In the genomic region with DNA sequence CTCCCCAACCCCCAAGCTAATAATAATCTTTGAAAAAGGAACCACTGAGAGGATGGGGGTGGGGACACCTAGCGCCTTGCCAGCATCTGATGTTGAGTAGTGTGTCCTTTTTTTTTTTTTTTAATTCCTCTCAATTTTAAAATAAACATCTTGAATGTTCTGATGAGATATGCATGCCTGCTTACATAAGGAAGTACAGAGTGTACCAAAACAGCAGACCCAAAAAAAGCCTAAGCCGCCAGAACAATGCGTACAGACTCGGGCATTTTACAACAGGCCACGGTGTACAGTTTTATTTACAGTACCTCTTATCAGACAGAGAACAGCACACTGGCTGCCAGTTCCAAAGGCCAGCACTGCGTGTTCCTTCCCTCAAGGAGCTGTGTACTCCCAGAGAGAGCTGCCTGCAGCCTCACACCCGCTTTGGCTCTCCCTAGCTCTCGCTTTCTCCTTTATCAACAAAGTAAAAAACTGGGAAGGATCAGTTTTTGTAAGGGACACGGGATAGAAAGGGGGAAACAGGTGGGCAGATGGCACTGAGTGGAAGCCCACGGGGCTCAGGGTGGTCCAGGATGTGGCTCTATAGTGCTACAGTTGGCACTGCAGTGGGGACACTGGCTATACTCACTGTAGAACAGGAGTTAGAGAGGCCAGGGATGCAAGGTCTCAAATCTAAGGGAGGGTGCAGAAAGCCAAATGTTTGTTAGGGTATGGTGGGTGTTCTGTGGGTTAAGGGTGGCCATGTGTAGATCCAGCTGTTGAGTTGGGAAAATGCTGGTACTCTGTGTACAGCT, we compare ENCODE assay signal across 8 mouse cellular contexts.
A peak's percentile ranks its signal among the peaks of the same experiment; 100 is the strongest.
DNase-seq lines count a peak whose midpoint lies in the region; ATAC-seq and TF ChIP-seq lines count a peak whose summit lies in the region.

No protein-coding gene starts in this region.

- no peaks in the 10 kb centered on the region for H3K27me3 ChIP-seq in cerebellum, adult 2 months (ENCODE audit: control insufficient read depth, insufficient read depth, low read length)
- no peaks in the 10 kb centered on the region for H3K27me3 ChIP-seq in stomach, embryonic 14.5 days (ENCODE audit: control insufficient read depth, insufficient read depth, low read length)

- WGBS in cerebellum, adult 2 months, result 65% methylated on average over 10 of the region's 10 CpGs
- WGBS in stomach, embryonic 14.5 days, result 37% methylated on average over 10 of the region's 10 CpGs

- no peak for DNase-seq in cerebellum, adult 2 months
- no peak for DNase-seq in cerebellum, postnatal 10 days
- DNase-seq in adrenal gland, adult 18-20 months (ENCODE audit: low spot score in 2 of 2), result peak; percentile 23 to 67
- peak; percentile 94 to 98 for DNase-seq in heart, adult 18-20 months
- peak; percentile 83 to 94 for DNase-seq in kidney, postnatal 25 days
- peak; percentile 93 to 96 for DNase-seq in lung, adult 18-20 months
- DNase-seq in thymus, postnatal 4 days, result no peak

- H3K4me3 ChIP-seq in cerebellum, adult 2 months (replicated peaks; ENCODE audit: insufficient read depth, low read depth, low read length), result no peak overlapping the region
- no peak overlapping the region for H3K4me3 ChIP-seq in stomach, embryonic 14.5 days (ENCODE audit: low read depth, low read length)

- TF ChIP-seq POLR2A in cerebellum, adult 2 months (IDR thresholded peaks at IDR 0.05; ENCODE audit: borderline replicate concordance, insufficient read depth, low read length), result no peak

- no peak overlapping the region for H3K4me2 ChIP-seq in stomach, embryonic 14.5 days (replicated peaks; ENCODE audit: low read depth, low read length)

- no peaks in the 10 kb centered on the region for H3K9me3 ChIP-seq in stomach, embryonic 14.5 days (ENCODE audit: control insufficient read depth, low read depth, low read length)

- no peak overlapping the region for H3K9ac ChIP-seq in stomach, embryonic 14.5 days (replicated peaks; ENCODE audit: low read depth, low read length)

- no peaks in the 10 kb centered on the region for H3K4me1 ChIP-seq in cerebellum, adult 2 months (ENCODE audit: control insufficient read depth, insufficient read depth, low read length)
- H3K4me1 ChIP-seq in stomach, embryonic 14.5 days (ENCODE audit: control insufficient read depth, insufficient read depth, low read length), result 0 out of 2 replicates have a peak, but pooled peaks cover 6% of the 10 kb centered on the region

- no peak for TF ChIP-seq CTCF in cerebellum, adult 2 months (IDR thresholded peaks at IDR 0.05; ENCODE audit: borderline replicate concordance, insufficient read depth, low read depth, low read length)

- H3K27ac ChIP-seq in cerebellum, adult 2 months (ENCODE audit: insufficient read depth, low read length), result peak overlapping the region; percentile 71; the same call in 1 of the 2 replicates
- no peak overlapping the region for H3K27ac ChIP-seq in stomach, embryonic 14.5 days (ENCODE audit: low read length)

- peak; percentile 56; the same call in 1 of the 2 replicates for ATAC-seq in stomach, embryonic 14.5 days (ENCODE audit: insufficient number of reproducible peaks, insufficient read depth, low FRiP score, low read depth)

- no peaks in the 10 kb centered on the region for H3K36me3 ChIP-seq in stomach, embryonic 14.5 days (ENCODE audit: control insufficient read depth, insufficient read depth, low read length)

Comparison
In these comparisons a context has a peak if more than half of its experiments do, and no peak if none do; other contexts are left out.
1. DNase-seq: peak in adrenal gland, adult 18-20 months (2 of 2), heart, adult 18-20 months (2 of 2), kidney, postnatal 25 days (2 of 2) and lung, adult 18-20 months (2 of 2); none in cerebellum, adult 2 months (0 of 2), cerebellum, postnatal 10 days (0 of 2) and thymus, postnatal 4 days (single experiment).